In the genomic region with DNA sequence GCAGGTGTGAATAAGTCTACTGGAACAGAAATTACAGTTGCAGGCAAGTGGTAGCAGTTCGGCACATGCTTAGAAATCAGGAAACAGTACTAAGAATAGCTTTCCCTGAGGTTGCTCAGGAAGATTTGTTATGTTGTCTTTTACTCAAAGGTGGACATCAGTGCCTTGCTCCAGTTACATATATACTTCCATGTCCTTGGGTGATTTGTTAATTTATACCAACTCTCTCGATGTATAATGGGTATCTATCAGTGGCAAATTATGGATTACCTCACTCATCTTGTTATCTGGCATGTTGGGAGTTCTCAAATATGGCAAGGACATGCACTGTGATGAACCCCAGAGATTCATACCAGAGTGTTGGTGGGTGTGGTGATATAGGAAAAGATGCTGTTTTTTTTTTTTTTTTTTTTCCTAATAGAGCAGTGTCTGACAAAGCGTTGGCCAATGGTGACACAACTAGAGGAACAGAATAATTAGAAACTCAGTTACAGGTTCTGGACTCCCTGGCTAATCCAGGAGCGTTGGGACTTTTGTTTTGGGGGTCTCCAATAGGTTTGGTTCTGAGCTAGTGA, we compare ENCODE assay signal across 8 mouse cellular contexts. TPM values are rescaled to one million over a fixed set of nuclear protein-coding genes. Genes with fewer than 3 reads are reported as not detected.
DNase-seq lines count a peak whose midpoint lies in the region; ATAC-seq and TF ChIP-seq lines count a peak whose summit lies in the region.

No protein-coding gene starts in this region.

- intact Hi-C loops in heart, postnatal 10 days (cut with DNase I), result loop anchor here (2.0 kb wide), 1 partner anchor 22 kb away; no protein-coding TSS in a partner anchor

- ATAC-seq in liver, embryonic 13.5 days (ENCODE audit: low read depth), result no peak
- no peak for ATAC-seq in stomach, postnatal 0 days (ENCODE audit: low FRiP score, low TSS enrichment)

- no peak for DNase-seq in heart, embryonic 10.5 days (ENCODE audit: low spot score)
- no peak for DNase-seq in heart, postnatal 10 days
- DNase-seq in thymus, postnatal 0 days (ENCODE audit: low spot score), result peak; percentile 27
- DNase-seq in thymus, postnatal 4 days, result no peak
- no peak for DNase-seq in liver, embryonic 13.5 days
- no peak for DNase-seq in stomach, postnatal 0 days (ENCODE audit: low spot score)
- no peak for DNase-seq in layer of hippocampus, adult 11-12 months (ENCODE audit: low spot score)
- DNase-seq in adipocyte (ENCODE audit: low spot score), result no peak

- H3K36me3 ChIP-seq in heart, embryonic 10.5 days, result no peaks in the 10 kb centered on the region
- H3K36me3 ChIP-seq in liver, embryonic 13.5 days, result no peaks in the 10 kb centered on the region
- H3K36me3 ChIP-seq in stomach, postnatal 0 days (ENCODE audit: control insufficient read depth, insufficient read depth, low read length), result no peaks in the 10 kb centered on the region

- H3K4me2 ChIP-seq in liver, embryonic 13.5 days, result peak overlapping the region; percentile 86
- H3K4me2 ChIP-seq in stomach, postnatal 0 days (replicated peaks; ENCODE audit: low read depth), result peak overlapping the region; percentile 75

- peak overlapping the region; percentile 73 for H3K9ac ChIP-seq in liver, embryonic 13.5 days
- H3K9ac ChIP-seq in stomach, postnatal 0 days (ENCODE audit: low read length), result peak overlapping the region; percentile 78; the same call in 1 of the 2 replicates

- peaks cover 30% of the 10 kb centered on the region for H3K4me1 ChIP-seq in heart, embryonic 10.5 days
- peaks cover 18% of the 10 kb centered on the region for H3K4me1 ChIP-seq in liver, embryonic 13.5 days (replicated peaks)
- H3K4me1 ChIP-seq in stomach, postnatal 0 days (replicated peaks; ENCODE audit: control insufficient read depth, insufficient read depth), result no peaks in the 10 kb centered on the region

- peaks cover 37% of the 10 kb centered on the region; the same call in 1 of the 2 replicates for H3K27me3 ChIP-seq in heart, embryonic 10.5 days (ENCODE audit: insufficient read depth, poor library complexity, severe bottlenecking)
- H3K27me3 ChIP-seq in liver, embryonic 13.5 days, result peaks cover 22% of the 10 kb centered on the region
- H3K27me3 ChIP-seq in stomach, postnatal 0 days (ENCODE audit: control insufficient read depth, insufficient read depth, low read length), result no peaks in the 10 kb centered on the region

- no peak for TF ChIP-seq EP300 in stomach, postnatal 0 days (optimal IDR thresholded peaks at IDR 0.05)

- H3K27ac ChIP-seq in heart, embryonic 10.5 days, result peak overlapping the region; percentile 90
- no peak overlapping the region for H3K27ac ChIP-seq in liver, embryonic 13.5 days
- H3K27ac ChIP-seq in stomach, postnatal 0 days (replicated peaks), result no peak overlapping the region; the same call in 1 of the 2 replicates

- peak overlapping the region; percentile 74 for H3K4me3 ChIP-seq in heart, embryonic 10.5 days
- H3K4me3 ChIP-seq in liver, embryonic 13.5 days (replicated peaks), result peak overlapping the region; percentile 70
- H3K4me3 ChIP-seq in stomach, postnatal 0 days (ENCODE audit: low read depth, low read length), result peak overlapping the region; percentile 65

- no peak for TF ChIP-seq CTCF in stomach, postnatal 0 days (IDR thresholded peaks at IDR 0.05; ENCODE audit: low read depth)

- 43% methylated on average over 4 of the region's 4 CpGs for WGBS in heart, embryonic 10.5 days
- 35% methylated on average over 4 of the region's 4 CpGs for WGBS in liver, embryonic 13.5 days (ENCODE audit: insufficient replicate concordance)
- 45% methylated on average over 4 of the region's 4 CpGs for WGBS in stomach, postnatal 0 days

- H3K9me3 ChIP-seq in heart, embryonic 10.5 days, result no peaks in the 10 kb centered on the region
- no peaks in the 10 kb centered on the region for H3K9me3 ChIP-seq in liver, embryonic 13.5 days (replicated peaks)
- no peaks in the 10 kb centered on the region for H3K9me3 ChIP-seq in stomach, postnatal 0 days (ENCODE audit: control insufficient read depth, low read length)

RNA-seq across cellular contexts. Expression of a gene that starts 59.0 kb away (rescaled TPM):
- polyA plus RNA-seq in heart, embryonic 10.5 days (2016; fragmentation: Nextera tagmentation; extraction: Ambion mirVana), result 47.2 and 50.2 TPM in 2 replicates
- 100 to 1,000 TPM; 119 to 154 TPM for total RNA-seq in heart, postnatal 10 days (2021)
- polyA plus RNA-seq in thymus, postnatal 0 days (2015; fragmentation: Nextera tagmentation; extraction: Ambion mirVana), result 324 and 355 TPM in 2 replicates
- polyA plus RNA-seq in liver, embryonic 13.5 days (2015; fragmentation: Nextera tagmentation; extraction: Ambion mirVana), result 12.5 and 15.7 TPM in 2 replicates
- polyA plus RNA-seq in stomach, postnatal 0 days (2015; fragmentation: Nextera tagmentation; extraction: Ambion mirVana), result 8.8 and 9.9 TPM in 2 replicates
